Mouse (Mus musculus): ENCODE data around the gene Moap1. TPM values are rescaled to one million over a fixed set of nuclear protein-coding genes. Genes with fewer than 3 reads are reported as not detected.

Moap1 gene
- polyA plus RNA-seq (2012; rRNA removed), result 0.41 and 1.4 TPM in 2 replicates

GRCm38 (mm10) chr12:102743589-102744574 lies at the start of gene Moap1, which contains the start of gene Tmem251:
Gene Moap1 (minus strand): TSS chr12:102743661.
Gene Tmem251 (plus strand): TSS chr12:102743762.

GRCm38 (mm10) chr12:102758403-102758756 lies 14.9 kb upstream of the Moap1 start, which contains the start of gene Gm20604:
Gene Gm20604 (minus strand): TSS chr12:102758672.

GRCm38 (mm10) chr12:102757689-102758402 lies 14.4 kb upstream of the Moap1 start, which contains the start of the genes Gm28051, Gon7 and Ubr7:
Gene Gm28051 (minus strand): TSS chr12:102757765.
Gene Gon7 (minus strand): TSS chr12:102757803.
Gene Ubr7 (plus strand): TSS chr12:102757967.

DNA sequence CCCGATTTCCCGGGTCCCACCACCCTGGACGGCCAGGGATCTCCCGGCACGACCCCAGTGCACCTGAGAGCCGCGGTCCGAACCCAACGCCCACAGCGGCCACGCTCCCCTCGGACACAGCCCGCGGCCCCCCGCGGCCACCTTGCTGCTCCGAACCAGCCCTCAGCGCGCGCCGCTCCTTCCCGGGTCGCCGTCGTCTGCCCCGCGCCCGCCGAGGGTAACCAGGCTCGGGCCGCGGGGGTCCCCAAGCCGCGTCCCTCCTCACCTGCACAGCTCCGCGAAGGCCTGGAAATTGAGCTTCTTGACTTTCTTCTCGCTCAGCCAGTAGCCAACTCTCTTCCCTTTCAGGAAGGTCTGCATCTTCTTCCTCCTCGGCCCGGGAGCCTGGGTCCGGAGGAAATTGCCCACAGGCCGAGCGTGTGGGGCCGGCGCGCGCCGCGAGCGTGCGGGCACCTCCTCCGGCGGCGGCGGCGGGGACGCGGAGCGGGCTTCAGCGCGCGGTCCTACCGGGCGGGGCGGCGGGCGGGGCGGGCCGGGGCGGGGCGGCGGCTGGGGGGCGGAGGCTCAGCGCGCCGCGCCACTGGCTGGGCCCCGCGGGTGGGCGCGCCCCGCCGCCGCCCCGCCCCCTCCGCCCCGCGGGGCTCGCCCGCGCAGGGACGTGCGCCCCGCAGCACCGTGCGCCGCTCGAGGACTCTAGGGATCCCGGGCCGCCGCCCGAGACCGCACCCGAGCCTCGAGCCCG lies 38.8 kb downstream of the Moap1 start, which contains the start of gene Itpk1:
Gene Itpk1, minus strand, starts transcription at position 474 of the 742 bp plus-strand sequence.

Other genes starting within 250 kb of the Moap1 start
- gene Chga, start 188.7 kb downstream of the Moap1 start, polyA plus RNA-seq (2012; rRNA removed), result 133 and 160 TPM in 2 replicates
- 149 and 151 TPM in 2 replicates for gene Itpk1, start 38.7 kb downstream of the Moap1 start, polyA plus RNA-seq (2012; rRNA removed)
- 1.7 and 1.9 TPM in 2 replicates for gene Tmem251, start 101 bp upstream of the Moap1 start, polyA plus RNA-seq (2012; rRNA removed)
- not detected in 2 replicates for gene Gm28051, start 14.1 kb upstream of the Moap1 start, polyA plus RNA-seq (2012; rRNA removed)
- gene Gon7, start 14.1 kb upstream of the Moap1 start, polyA plus RNA-seq (2012; rRNA removed), result 21.5 and 28.7 TPM in 2 replicates
- gene Ubr7, start 14.3 kb upstream of the Moap1 start, polyA plus RNA-seq (2012; rRNA removed), result 9.5 and 9.7 TPM in 2 replicates
- 2.1 and 2.3 TPM in 2 replicates for gene Gm20604, start 15.0 kb upstream of the Moap1 start, polyA plus RNA-seq (2012; rRNA removed)
- 13.0 and 13.8 TPM in 2 replicates for gene Btbd7, start 134.8 kb upstream of the Moap1 start, polyA plus RNA-seq (2012; rRNA removed)
- not detected in 2 replicates for gene Cox8c, start 155.7 kb upstream of the Moap1 start, polyA plus RNA-seq (2012; rRNA removed)
- gene Unc79, start 205.2 kb upstream of the Moap1 start, polyA plus RNA-seq (2012; rRNA removed), result 0.82 and 0.94 TPM in 2 replicates